Mouse (Mus musculus): ENCODE results near the gene Pja2. TPM values are rescaled to one million over a fixed set of nuclear protein-coding genes. Genes with fewer than 3 reads are reported as not detected.
"Not testable (repeated sequence)": the region's sequence is repeated elsewhere in the genome, so short reads cannot be mapped to it uniquely, and the experiment has no call there.

Pja2 gene
- polyA plus RNA-seq, 1 experiment from 2014 or later: 78.4 TPM

DNA sequence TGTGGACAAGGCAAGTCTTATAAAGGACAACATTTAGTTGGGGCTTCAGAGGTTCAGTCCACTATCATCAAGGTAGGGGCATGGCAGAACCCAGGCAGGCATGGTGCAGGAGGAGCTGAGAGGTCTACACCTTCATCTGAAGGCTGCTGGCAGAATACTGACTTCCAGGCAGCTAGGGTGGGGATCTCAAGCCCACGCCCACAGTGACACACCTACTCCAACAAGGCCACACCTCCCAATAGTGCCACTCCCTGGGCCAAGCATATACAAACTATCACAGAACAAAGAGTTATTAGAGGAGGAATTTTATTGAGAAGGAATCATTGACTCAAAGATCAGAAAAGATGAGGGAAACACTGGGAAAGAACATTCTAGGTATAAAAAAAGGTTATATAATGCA lies 17.2 kb downstream of the Pja2 start:
- H3K4me2 ChIP-seq (replicated peaks; ENCODE audit: low read depth, low read length); H3K9me3 ChIP-seq (ENCODE audit: control insufficient read depth, low read depth, low read length); H3K27ac ChIP-seq (ENCODE audit: low read length); ATAC-seq (ENCODE audit: insufficient number of reproducible peaks, insufficient read depth, low FRiP score, low read depth); H3K4me3 ChIP-seq (ENCODE audit: low read depth, low read length); H3K27me3 ChIP-seq (ENCODE audit: control insufficient read depth, insufficient read depth, low read length); H3K4me1 ChIP-seq (ENCODE audit: control insufficient read depth, insufficient read depth, low read length); H3K36me3 ChIP-seq (ENCODE audit: control insufficient read depth, insufficient read depth, low read length); H3K9ac ChIP-seq (replicated peaks; ENCODE audit: low read depth, low read length): not testable (repeated sequence)
- 87% methylated on average over 1 of the region's 1 CpGs for WGBS

DNA sequence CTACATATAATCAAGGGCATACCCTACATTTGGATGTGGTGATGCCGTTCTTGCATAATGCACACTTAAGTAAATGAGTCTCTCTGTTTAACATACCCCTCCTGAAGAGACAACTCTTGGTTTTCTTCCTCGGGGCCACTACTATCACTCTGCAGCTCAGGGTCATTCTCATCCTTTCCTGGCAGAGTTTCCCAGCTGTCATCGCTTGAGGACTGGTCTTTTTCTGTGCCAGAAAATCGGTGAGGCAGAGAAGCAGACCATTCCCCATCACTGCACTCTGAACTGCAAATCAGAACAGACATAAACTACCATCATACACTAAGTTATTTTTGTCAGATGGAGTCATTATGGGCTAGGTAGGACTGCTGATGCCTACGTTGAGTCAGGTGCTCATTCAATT lies 34.1 kb downstream of the Pja2 start:
- WGBS: 84% methylated on average over 5 of the region's 5 CpGs
- Histone ChIP-seq H3K36me3 (ENCODE audit: control insufficient read depth, insufficient read depth, low read length) (peaks cover 7% of the 10 kb centered on the region), H3K9ac (replicated peaks; ENCODE audit: low read depth, low read length) (no peak overlapping the region), H3K4me2 (replicated peaks; ENCODE audit: low read depth, low read length) (no peak overlapping the region), H3K4me3 (ENCODE audit: low read depth, low read length) (no peak overlapping the region), H3K27ac (ENCODE audit: low read length) (no peak overlapping the region), H3K27me3 (ENCODE audit: control insufficient read depth, insufficient read depth, low read length) (no peaks in the 10 kb centered on the region), H3K4me1 (ENCODE audit: control insufficient read depth, insufficient read depth, low read length) (no peaks in the 10 kb centered on the region), H3K9me3 (ENCODE audit: control insufficient read depth, low read depth, low read length) (no peaks in the 10 kb centered on the region)
- no peak for ATAC-seq (ENCODE audit: insufficient number of reproducible peaks, insufficient read depth, low FRiP score, low read depth)

GRCm38 (mm10) chr17:64292740-64293139 lies 39.0 kb downstream of the Pja2 start:
- Histone ChIP-seq H3K4me3 (ENCODE audit: low read depth, low read length) (no peak overlapping the region), H3K9me3 (ENCODE audit: control insufficient read depth, low read depth, low read length) (no peaks in the 10 kb centered on the region), H3K9ac (replicated peaks; ENCODE audit: low read depth, low read length) (no peak overlapping the region), H3K4me1 (ENCODE audit: control insufficient read depth, insufficient read depth, low read length) (no peaks in the 10 kb centered on the region), H3K27me3 (ENCODE audit: control insufficient read depth, insufficient read depth, low read length) (no peaks in the 10 kb centered on the region), H3K36me3 (ENCODE audit: control insufficient read depth, insufficient read depth, low read length) (peaks cover 15% of the 10 kb centered on the region), H3K4me2 (replicated peaks; ENCODE audit: low read depth, low read length) (no peak overlapping the region), H3K27ac (ENCODE audit: low read length) (no peak overlapping the region)
- ATAC-seq (ENCODE audit: insufficient number of reproducible peaks, insufficient read depth, low FRiP score, low read depth): no peak
- 94% methylated on average over 8 of the region's 8 CpGs for WGBS

GRCm38 (mm10) chr17:64289684-64290083 lies 42.0 kb downstream of the Pja2 start:
- WGBS: 77% methylated on average over 4 of the region's 4 CpGs
- ATAC-seq (ENCODE audit: insufficient number of reproducible peaks, insufficient read depth, low FRiP score, low read depth): no peak
- H3K4me1 ChIP-seq (ENCODE audit: control insufficient read depth, insufficient read depth, low read length): no peaks in the 10 kb centered on the region
- no peak overlapping the region for H3K4me2 ChIP-seq (replicated peaks; ENCODE audit: low read depth, low read length)
- no peak overlapping the region for H3K4me3 ChIP-seq (ENCODE audit: low read depth, low read length)
- H3K27ac ChIP-seq (ENCODE audit: low read length): no peak overlapping the region
- peaks cover 33% of the 10 kb centered on the region for H3K36me3 ChIP-seq (ENCODE audit: control insufficient read depth, insufficient read depth, low read length)
- no peak overlapping the region for H3K9ac ChIP-seq (replicated peaks; ENCODE audit: low read depth, low read length)
- H3K9me3 ChIP-seq (ENCODE audit: control insufficient read depth, low read depth, low read length): no peaks in the 10 kb centered on the region
- H3K27me3 ChIP-seq (ENCODE audit: control insufficient read depth, insufficient read depth, low read length): no peaks in the 10 kb centered on the region

DNA sequence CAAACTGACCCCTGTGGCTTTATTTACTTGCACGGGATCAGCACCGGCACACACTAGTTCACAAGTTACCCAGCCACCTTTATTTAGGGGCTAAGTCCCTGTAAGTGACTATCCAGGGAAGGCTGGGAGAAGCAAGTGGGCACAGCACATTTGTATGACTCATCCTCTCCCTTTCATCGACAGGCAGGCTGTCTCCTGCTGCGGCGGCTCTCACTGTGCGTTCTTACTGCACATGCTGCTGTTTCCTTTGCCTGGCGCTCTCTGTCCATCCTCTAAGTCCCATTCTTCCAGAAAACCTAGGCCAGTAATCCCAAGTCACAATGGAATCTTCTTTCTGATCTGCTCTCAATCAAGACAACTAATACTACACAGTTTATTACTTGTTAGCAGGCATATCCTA lies 43.7 kb downstream of the Pja2 start:
- H3K4me3 ChIP-seq (ENCODE audit: low read depth, low read length): no peak overlapping the region
- no peak overlapping the region for H3K27ac ChIP-seq (ENCODE audit: low read length)
- no peaks in the 10 kb centered on the region for H3K27me3 ChIP-seq (ENCODE audit: control insufficient read depth, insufficient read depth, low read length)
- H3K36me3 ChIP-seq (ENCODE audit: control insufficient read depth, insufficient read depth, low read length): peaks cover 43% of the 10 kb centered on the region
- WGBS: 92% methylated on average over 7 of the region's 7 CpGs
- no peak overlapping the region for H3K4me2 ChIP-seq (replicated peaks; ENCODE audit: low read depth, low read length)
- ATAC-seq (ENCODE audit: insufficient number of reproducible peaks, insufficient read depth, low FRiP score, low read depth): no peak
- no peaks in the 10 kb centered on the region for H3K9me3 ChIP-seq (ENCODE audit: control insufficient read depth, low read depth, low read length)
- no peak overlapping the region for H3K9ac ChIP-seq (replicated peaks; ENCODE audit: low read depth, low read length)
- no peaks in the 10 kb centered on the region for H3K4me1 ChIP-seq (ENCODE audit: control insufficient read depth, insufficient read depth, low read length)

GRCm38 (mm10) chr17:64286836-64287235 lies 44.9 kb downstream of the Pja2 start:
- no peak overlapping the region for H3K4me3 ChIP-seq (ENCODE audit: low read depth, low read length)

DNA sequence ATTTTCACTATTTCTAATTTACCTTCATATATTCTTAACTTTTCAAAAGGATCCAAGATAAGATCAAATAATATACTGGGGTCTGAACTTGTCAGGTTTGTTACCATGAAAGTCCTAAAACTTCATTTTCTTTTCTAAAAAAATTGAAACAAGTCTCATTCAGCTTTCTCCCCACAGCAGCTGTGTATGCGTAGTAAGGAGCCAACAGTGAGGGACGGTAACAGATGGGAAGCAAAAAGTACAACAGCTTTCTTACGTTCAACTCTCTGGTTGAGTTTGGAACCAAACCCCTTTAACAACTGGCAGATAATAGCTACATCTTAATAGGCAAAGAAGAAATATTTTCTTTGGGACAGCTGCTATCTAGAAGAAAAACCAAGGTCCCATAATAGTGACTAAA lies 50.3 kb downstream of the Pja2 start:
- not testable (repeated sequence) for H3K4me2 ChIP-seq (replicated peaks; ENCODE audit: low read depth, low read length); H3K9ac ChIP-seq (replicated peaks; ENCODE audit: low read depth, low read length); H3K9me3 ChIP-seq (ENCODE audit: control insufficient read depth, low read depth, low read length); ATAC-seq (ENCODE audit: insufficient number of reproducible peaks, insufficient read depth, low FRiP score, low read depth); H3K27me3 ChIP-seq (ENCODE audit: control insufficient read depth, insufficient read depth, low read length); H3K27ac ChIP-seq (ENCODE audit: low read length); H3K4me1 ChIP-seq (ENCODE audit: control insufficient read depth, insufficient read depth, low read length); H3K4me3 ChIP-seq (ENCODE audit: low read depth, low read length)
- WGBS: 77% methylated on average over 3 of the region's 3 CpGs
- peaks cover 35% of the 10 kb centered on the region for H3K36me3 ChIP-seq (ENCODE audit: control insufficient read depth, insufficient read depth, low read length)

More at GRCm38 (mm10) chr17:64286836-64287235, 44.9 kb downstream of the Pja2 start:
- WGBS: 89% methylated on average over 3 of the region's 3 CpGs
- H3K9ac ChIP-seq (replicated peaks; ENCODE audit: low read depth, low read length): no peak overlapping the region
- H3K4me2 ChIP-seq (replicated peaks; ENCODE audit: low read depth, low read length): no peak overlapping the region
- H3K36me3 ChIP-seq (ENCODE audit: control insufficient read depth, insufficient read depth, low read length): peaks cover 43% of the 10 kb centered on the region
- ATAC-seq (ENCODE audit: insufficient number of reproducible peaks, insufficient read depth, low FRiP score, low read depth): no peak
- no peaks in the 10 kb centered on the region for H3K9me3 ChIP-seq (ENCODE audit: control insufficient read depth, low read depth, low read length)
- H3K27ac ChIP-seq (ENCODE audit: low read length): no peak overlapping the region
- H3K27me3 ChIP-seq (ENCODE audit: control insufficient read depth, insufficient read depth, low read length): no peaks in the 10 kb centered on the region
- H3K4me1 ChIP-seq (ENCODE audit: control insufficient read depth, insufficient read depth, low read length): no peaks in the 10 kb centered on the region

DNA sequence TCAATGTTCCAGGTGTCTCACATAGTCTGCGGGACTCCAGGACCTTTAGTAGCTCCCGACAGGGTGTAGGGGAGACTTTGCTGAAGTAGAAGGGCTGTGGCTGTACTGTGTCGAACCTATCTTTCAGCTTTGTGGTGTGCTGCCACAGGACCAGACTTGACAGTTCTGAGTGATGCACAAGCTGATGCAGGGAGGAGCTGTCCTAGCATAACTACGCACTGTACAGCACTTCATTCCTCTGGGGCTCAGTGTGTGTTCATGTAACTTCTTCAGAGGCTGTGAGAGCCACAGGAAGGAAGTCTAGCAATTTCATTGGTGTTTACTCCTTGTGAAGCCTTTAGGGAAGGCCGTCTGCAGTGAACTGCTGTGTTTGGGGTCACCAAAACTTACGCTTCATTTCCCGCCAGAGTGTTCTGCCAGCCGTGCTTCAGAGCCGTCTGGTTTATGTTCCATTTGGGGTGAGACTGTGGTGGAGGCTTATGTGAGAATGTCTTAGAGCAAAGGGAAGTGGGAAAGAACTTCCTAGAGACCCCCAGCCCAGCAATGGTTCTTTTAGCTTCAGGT lies 54.0 kb downstream of the Pja2 start:
- no peaks in the 10 kb centered on the region for H3K27me3 ChIP-seq (ENCODE audit: control insufficient read depth, insufficient read depth, low read length)
- no peak overlapping the region for H3K4me3 ChIP-seq (ENCODE audit: low read depth, low read length)
- H3K36me3 ChIP-seq (ENCODE audit: control insufficient read depth, insufficient read depth, low read length): peaks cover 5% of the 10 kb centered on the region
- no peak for ATAC-seq (ENCODE audit: insufficient number of reproducible peaks, insufficient read depth, low FRiP score, low read depth)
- no peak overlapping the region for H3K27ac ChIP-seq (ENCODE audit: low read length)
- 57% methylated on average over 9 of the region's 9 CpGs for WGBS
- no peak overlapping the region for H3K9ac ChIP-seq (replicated peaks; ENCODE audit: low read depth, low read length)
- H3K4me2 ChIP-seq (replicated peaks; ENCODE audit: low read depth, low read length): no peak overlapping the region
- H3K9me3 ChIP-seq (ENCODE audit: control insufficient read depth, low read depth, low read length): no peaks in the 10 kb centered on the region
- H3K4me1 ChIP-seq (ENCODE audit: control insufficient read depth, insufficient read depth, low read length): peaks cover 3% of the 10 kb centered on the region; the same call in 1 of the 2 replicates

- ATAC-seq (ENCODE audit: insufficient number of reproducible peaks, insufficient read depth, low FRiP score, low read depth): no peak
- Histone ChIP-seq H3K36me3 (ENCODE audit: control insufficient read depth, insufficient read depth, low read length) (peaks cover 5% of the 10 kb centered on the region), H3K27ac (ENCODE audit: low read length) (no peak overlapping the region), H3K9me3 (ENCODE audit: control insufficient read depth, low read depth, low read length) (no peaks in the 10 kb centered on the region), H3K27me3 (ENCODE audit: control insufficient read depth, insufficient read depth, low read length) (no peaks in the 10 kb centered on the region), H3K4me1 (ENCODE audit: control insufficient read depth, insufficient read depth, low read length) (peaks cover 3% of the 10 kb centered on the region; the same call in 1 of the 2 replicates), H3K4me2 (replicated peaks; ENCODE audit: low read depth, low read length) (no peak overlapping the region), H3K4me3 (ENCODE audit: low read depth, low read length) (no peak overlapping the region), H3K9ac (replicated peaks; ENCODE audit: low read depth, low read length) (no peak overlapping the region)
- WGBS: 83% methylated on average over 5 of the region's 5 CpGs
Measured at GRCm38 (mm10) chr17:64276666-64277065, 55.0 kb downstream of the Pja2 start.
